Mouse (Mus musculus): Measurements from ENCODE around the gene Slfn5.
"Not testable (repeated sequence)": the region's sequence is repeated elsewhere in the genome, so short reads cannot be mapped to it uniquely, and the experiment has no call there.

Gene Slfn5

GRCm38 (mm10) chr11:82947457-82947856, 3.7 kb upstream of the Slfn5 start:
- DNase-seq, result peak; percentile 62

GRCm38 (mm10) chr11:82949036-82949435, 2.1 kb upstream of the Slfn5 start:
- DNase-seq, result no peak

- peak; percentile 55 for DNase-seq
Observed at GRCm38 (mm10) chr11:82951865-82952611, 889 bp downstream of the Slfn5 start.

GRCm38 (mm10) chr11:82952612-82953542, 1.7 kb downstream of the Slfn5 start:
- DNase-seq, result peak; percentile 76

- no peak for DNase-seq
Observed at GRCm38 (mm10) chr11:82954631-82955030, 3.5 kb downstream of the Slfn5 start.

- DNase-seq, result no peak
Observed at GRCm38 (mm10) chr11:82956925-82957324, 5.8 kb downstream of the Slfn5 start.

- DNase-seq, result peak; percentile 50
Observed at GRCm38 (mm10) chr11:82959613-82960012, 8.5 kb downstream of the Slfn5 start.

- no peak for DNase-seq
Observed at GRCm38 (mm10) chr11:82961743-82962142, 10.6 kb downstream of the Slfn5 start.

- DNase-seq, result no peak
Observed at GRCm38 (mm10) chr11:82962215-82962614, 11.1 kb downstream of the Slfn5 start.

- no peak for DNase-seq
Observed at GRCm38 (mm10) chr11:82970712-82971589, 19.8 kb downstream of the Slfn5 start.

- DNase-seq, result no peak
Observed at GRCm38 (mm10) chr11:82971590-82971974, 20.4 kb downstream of the Slfn5 start.

- DNase-seq, result peak; percentile 45
Observed at GRCm38 (mm10) chr11:82973916-82974315, 22.8 kb downstream of the Slfn5 start.

GRCm38 (mm10) chr11:82982409-82982808, 31.3 kb downstream of the Slfn5 start:
- not testable (repeated sequence) for DNase-seq

GRCm38 (mm10) chr11:82983193-82983592, 32.0 kb downstream of the Slfn5 start:
- DNase-seq, result no peak

GRCm38 (mm10) chr11:82987621-82988020, 36.5 kb downstream of the Slfn5 start:
- no peak for DNase-seq

GRCm38 (mm10) chr11:82989357-82989756, 38.2 kb downstream of the Slfn5 start:
- DNase-seq, result no peak

- DNase-seq, result peak; percentile 40
Observed at GRCm38 (mm10) chr11:82990612-82991385, 39.6 kb downstream of the Slfn5 start.

GRCm38 (mm10) chr11:82991469-82992166, 40.5 kb downstream of the Slfn5 start, which contains the start of gene Slfn9:
Slfn9 (minus strand) TSS chr11:82991830.
- peak; percentile 40 for DNase-seq

- no peak for DNase-seq
Observed at GRCm38 (mm10) chr11:83013356-83013755, 62.2 kb downstream of the Slfn5 start.
